Mouse (Mus musculus) midbrain, embryonic 13.5 days (tissue): Measurements from ENCODE around the gene Gabrb1. TPM values are rescaled to one million over a fixed set of nuclear protein-coding genes. Genes with fewer than 3 reads are reported as not detected.

Source experiments
- ATAC-seq: fragments of 200-750 bp; cut with Nextera tagmentation; 2 replicates; pipeline ENCODE4 v1.8.0; 2017; ENCODE audit warnings: mild to moderate bottlenecking, moderate TSS enrichment, moderate library complexity
- H3K27ac ChIP-seq: fragments of 300-500 bp; sonication (generic); 2 replicates; pipeline ENCODE4 v1.5.1; 2015; ENCODE audit warnings: inconsistent platforms, mild to moderate bottlenecking, moderate library complexity
- H3K27me3 ChIP-seq: fragments of 300-500 bp; sonication (generic); 2 replicates; pipeline ENCODE4 v1.6.1; 2015; ENCODE audit warnings: mild to moderate bottlenecking, inconsistent platforms
- H3K36me3 ChIP-seq: fragments of 300-500 bp; sonication (generic); 2 replicates; pipeline ENCODE4 v1.6.1; 2015; ENCODE audit warnings: mild to moderate bottlenecking, inconsistent platforms
- H3K4me1 ChIP-seq: fragments of 300-500 bp; sonication (generic); replicated peaks from 2 replicates; pipeline ENCODE4 v1.6.1; 2015; ENCODE audit warnings: inconsistent platforms
- H3K4me2 ChIP-seq: fragments of 300-500 bp; sonication (generic); replicated peaks from 2 replicates; pipeline ENCODE4 v1.6.1; 2015; ENCODE audit warnings: moderate library complexity, mild to moderate bottlenecking, inconsistent platforms
- H3K4me3 ChIP-seq: fragments of 300-500 bp; sonication (generic); replicated peaks from 2 replicates; pipeline ENCODE4 v1.5.1; 2015; ENCODE audit warnings: mild to moderate bottlenecking, inconsistent platforms
- H3K9ac ChIP-seq: fragments of 300-500 bp; sonication (generic); replicated peaks from 2 replicates; pipeline ENCODE4 v1.6.1; 2015; ENCODE audit warnings: mild to moderate bottlenecking, inconsistent platforms
- H3K9me3 ChIP-seq: fragments of 300-500 bp; sonication (generic); 2 replicates; pipeline ENCODE4 v1.6.1; 2016; ENCODE audit warnings: mild to moderate bottlenecking, inconsistent platforms
- WGBS: fragments of 180-500 bp; shearing (Covaris S2); methylation state at CpG from one replicate; pipeline ENCODE4 v1.1.7; 2015; 5-methylcytosine and 5-hydroxymethylcytosine counted together
- polyA plus RNA-seq: library from polyadenylated mRNA; unstranded; fragments of >200 nt; fragmentation: Nextera tagmentation; extraction: Ambion mirVana; gene quantifications from 2 replicates; pipeline ENCODE4 v1.2.1, GENCODE M21; 2015

Gabrb1 gene
- polyA plus RNA-seq, 1 experiment from 2014 or later = 7.8 TPM

DNA sequence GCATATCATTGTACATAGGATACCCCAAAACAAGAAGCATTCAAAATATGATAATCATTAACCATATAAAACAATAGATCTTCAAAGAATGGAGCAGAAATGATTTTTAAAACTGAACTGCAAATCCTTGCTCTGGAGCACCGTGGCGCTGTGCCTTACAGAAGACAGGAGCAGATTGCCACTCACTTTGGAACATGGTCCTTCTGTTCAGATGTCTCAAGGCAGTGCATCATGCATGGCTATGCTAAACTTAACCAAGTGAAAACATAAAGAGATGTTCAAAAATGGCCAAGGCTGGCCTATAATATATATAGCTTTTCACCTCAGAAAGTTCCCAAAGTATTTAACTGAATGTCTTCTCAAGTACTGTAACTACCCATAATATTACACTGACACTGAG is 240.3 kb downstream of the Gabrb1 start:
- no peak overlapping the region for H3K4me2 ChIP-seq
- H3K27me3 ChIP-seq = no peaks in the 10 kb centered on the region
- no peak overlapping the region for H3K9ac ChIP-seq
- no peaks in the 10 kb centered on the region for H3K9me3 ChIP-seq
- no peaks in the 10 kb centered on the region for H3K4me1 ChIP-seq
- H3K27ac ChIP-seq = no peak overlapping the region
- ATAC-seq = no peak
- 96% methylated on average over 2 of the region's 2 CpGs for WGBS
- no peak overlapping the region for H3K4me3 ChIP-seq
- no peaks in the 10 kb centered on the region for H3K36me3 ChIP-seq

DNA sequence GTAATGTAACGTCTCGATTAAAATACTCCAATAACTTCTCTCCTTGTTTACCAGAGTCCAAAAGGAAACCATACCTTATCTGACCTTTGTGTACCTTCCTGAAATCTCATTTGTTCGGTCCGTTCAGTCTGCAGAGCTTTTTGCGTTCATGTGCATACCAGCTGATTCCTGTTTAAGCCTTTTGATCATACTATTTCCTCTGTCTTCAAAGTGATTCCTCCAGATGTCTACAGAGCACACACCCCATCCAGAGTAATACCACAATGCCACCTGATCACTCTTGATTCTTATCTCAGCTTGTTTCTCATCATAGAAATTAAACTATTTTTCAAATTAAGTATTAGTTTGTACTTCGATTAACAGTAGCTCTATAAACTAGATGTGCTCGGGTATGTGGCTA is 245.5 kb downstream of the Gabrb1 start:
- no peak overlapping the region for H3K9ac ChIP-seq
- no peaks in the 10 kb centered on the region for H3K27me3 ChIP-seq
- ATAC-seq = no peak
- WGBS = 88% methylated on average over 7 of the region's 7 CpGs
- no peaks in the 10 kb centered on the region for H3K36me3 ChIP-seq
- no peak overlapping the region for H3K27ac ChIP-seq
- no peak overlapping the region for H3K4me3 ChIP-seq
- no peaks in the 10 kb centered on the region for H3K9me3 ChIP-seq
- H3K4me1 ChIP-seq = no peaks in the 10 kb centered on the region
- H3K4me2 ChIP-seq = no peak overlapping the region

DNA sequence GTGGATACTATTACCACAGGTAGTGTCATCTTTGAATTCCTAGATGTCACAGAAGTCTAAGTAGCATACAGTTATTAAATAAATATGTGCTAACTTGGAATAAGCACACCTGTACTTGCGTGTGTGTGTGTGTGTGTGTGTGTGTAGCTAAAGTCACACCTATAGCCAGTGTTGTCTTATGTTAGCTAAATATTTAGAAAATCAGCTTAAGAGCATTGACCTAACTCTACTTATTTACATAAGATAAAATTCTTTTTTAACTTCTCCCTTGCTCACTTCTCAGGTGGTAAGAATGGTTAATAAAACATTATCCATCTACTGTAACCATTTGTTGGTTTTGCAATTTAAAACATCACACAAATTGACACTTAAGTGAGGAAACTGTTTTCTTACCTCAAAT is 256.1 kb downstream of the Gabrb1 start:
- no peak overlapping the region for H3K9ac ChIP-seq
- no peak overlapping the region for H3K27ac ChIP-seq
- H3K4me3 ChIP-seq = no peak overlapping the region
- WGBS = 87% methylated on average over 1 of the region's 1 CpGs
- H3K4me2 ChIP-seq = no peak overlapping the region
- no peak for ATAC-seq
- H3K9me3 ChIP-seq = no peaks in the 10 kb centered on the region
- no peaks in the 10 kb centered on the region for H3K36me3 ChIP-seq
- H3K4me1 ChIP-seq = no peaks in the 10 kb centered on the region
- H3K27me3 ChIP-seq = no peaks in the 10 kb centered on the region

DNA sequence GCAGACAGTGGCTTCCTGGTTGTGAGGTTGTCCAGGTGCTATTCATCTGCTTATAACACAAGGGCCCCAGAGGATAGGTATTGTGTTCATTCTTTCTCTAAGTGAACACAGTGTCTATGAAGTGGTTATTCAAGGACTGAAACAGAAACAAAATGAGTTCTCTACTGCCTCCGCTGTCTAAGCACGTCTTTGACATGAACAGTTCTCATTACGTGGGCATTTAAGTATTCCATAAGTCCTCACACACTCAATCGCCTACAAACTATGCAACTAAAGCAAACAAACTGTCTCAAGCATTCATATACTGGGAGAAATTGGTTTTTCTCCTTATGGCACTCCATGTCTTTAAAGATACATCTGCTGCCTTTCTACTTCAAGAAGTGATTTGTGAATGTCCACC is 257.8 kb downstream of the Gabrb1 start:
- Histone ChIP-seq H3K27ac (no peak overlapping the region), H3K4me2 (no peak overlapping the region), H3K36me3 (no peaks in the 10 kb centered on the region), H3K9me3 (no peaks in the 10 kb centered on the region), H3K9ac (no peak overlapping the region), H3K4me1 (no peaks in the 10 kb centered on the region), H3K27me3 (no peaks in the 10 kb centered on the region), H3K4me3 (no peak overlapping the region)
- ATAC-seq = no peak
- WGBS = 91% methylated on average over 4 of the region's 4 CpGs

DNA sequence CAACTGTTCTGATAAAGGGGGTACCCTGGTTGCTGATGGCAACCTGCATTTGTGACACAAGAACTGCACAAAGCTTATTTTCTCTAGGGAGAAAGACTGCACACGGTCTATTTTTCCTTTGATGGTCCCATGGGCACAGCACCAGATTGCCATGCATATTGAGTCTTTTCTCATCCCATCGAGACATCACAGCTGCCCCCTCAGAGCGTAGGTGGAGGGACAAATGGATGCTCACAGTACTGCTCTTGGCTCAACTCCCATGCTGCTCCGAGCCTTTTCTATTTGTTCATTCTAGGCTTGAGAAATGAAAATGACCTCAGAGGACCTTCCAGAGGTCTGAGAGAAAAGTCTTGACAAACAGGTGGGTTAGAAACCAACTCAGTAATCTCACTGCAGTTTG is 259.3 kb downstream of the Gabrb1 start:
- Histone ChIP-seq H3K4me2 (no peak overlapping the region), H3K9me3 (no peaks in the 10 kb centered on the region), H3K27me3 (no peaks in the 10 kb centered on the region), H3K9ac (no peak overlapping the region), H3K4me3 (no peak overlapping the region), H3K27ac (no peak overlapping the region), H3K4me1 (no peaks in the 10 kb centered on the region), H3K36me3 (no peaks in the 10 kb centered on the region)
- ATAC-seq = no peak
- 74% methylated on average over 4 of the region's 4 CpGs for WGBS

DNA sequence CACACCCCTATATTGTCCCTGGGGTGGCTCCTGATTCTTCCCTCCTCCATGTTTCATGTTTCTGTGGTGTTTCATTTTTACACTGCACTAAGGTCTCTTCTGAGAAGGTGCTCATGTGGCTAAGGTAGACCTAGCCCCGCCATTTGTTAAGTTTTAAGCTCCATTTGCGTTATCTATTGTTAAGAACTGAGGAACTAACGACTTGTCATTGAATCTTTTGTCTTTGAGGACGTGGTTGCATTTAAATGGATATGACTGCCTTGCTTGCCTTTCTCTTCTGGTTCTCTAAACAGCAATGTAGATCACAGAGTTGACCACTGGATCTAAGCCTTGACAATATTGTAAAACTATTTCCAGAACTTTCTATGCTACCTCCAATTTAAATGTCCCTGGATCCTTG is 265.7 kb downstream of the Gabrb1 start:
- H3K4me1 ChIP-seq = no peaks in the 10 kb centered on the region
- no peaks in the 10 kb centered on the region for H3K9me3 ChIP-seq
- H3K4me2 ChIP-seq = no peak overlapping the region
- 72% methylated on average over 4 of the region's 4 CpGs for WGBS
- H3K27ac ChIP-seq = no peak overlapping the region
- no peak for ATAC-seq
- H3K4me3 ChIP-seq = no peak overlapping the region
- H3K9ac ChIP-seq = no peak overlapping the region
- H3K36me3 ChIP-seq = no peaks in the 10 kb centered on the region
- no peaks in the 10 kb centered on the region for H3K27me3 ChIP-seq

DNA sequence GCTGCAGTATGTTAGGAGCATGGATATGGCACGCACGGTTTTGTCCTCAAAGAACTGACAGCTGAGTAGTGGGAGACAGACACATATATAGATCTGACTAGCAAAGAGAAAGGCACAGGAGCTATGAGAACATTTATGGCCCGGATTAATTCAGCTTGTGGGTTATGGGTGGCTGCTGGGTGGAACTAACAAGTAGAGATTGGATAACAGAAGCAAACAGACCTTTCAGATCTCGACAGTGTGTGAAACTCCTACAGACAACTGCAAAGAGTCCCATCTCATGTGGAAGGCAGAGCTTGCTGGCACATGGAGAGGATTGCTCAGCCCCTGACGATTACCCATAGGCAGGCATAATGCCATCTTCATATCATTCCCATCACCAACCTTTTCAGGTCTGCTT is 268.4 kb downstream of the Gabrb1 start:
- H3K9ac ChIP-seq = no peak overlapping the region
- H3K9me3 ChIP-seq = no peaks in the 10 kb centered on the region
- WGBS = 82% methylated on average over 5 of the region's 5 CpGs
- H3K27me3 ChIP-seq = no peaks in the 10 kb centered on the region
- H3K27ac ChIP-seq = no peak overlapping the region
- no peak for ATAC-seq
- H3K4me1 ChIP-seq = no peaks in the 10 kb centered on the region
- no peak overlapping the region for H3K4me3 ChIP-seq
- H3K4me2 ChIP-seq = no peak overlapping the region
- no peaks in the 10 kb centered on the region for H3K36me3 ChIP-seq

DNA sequence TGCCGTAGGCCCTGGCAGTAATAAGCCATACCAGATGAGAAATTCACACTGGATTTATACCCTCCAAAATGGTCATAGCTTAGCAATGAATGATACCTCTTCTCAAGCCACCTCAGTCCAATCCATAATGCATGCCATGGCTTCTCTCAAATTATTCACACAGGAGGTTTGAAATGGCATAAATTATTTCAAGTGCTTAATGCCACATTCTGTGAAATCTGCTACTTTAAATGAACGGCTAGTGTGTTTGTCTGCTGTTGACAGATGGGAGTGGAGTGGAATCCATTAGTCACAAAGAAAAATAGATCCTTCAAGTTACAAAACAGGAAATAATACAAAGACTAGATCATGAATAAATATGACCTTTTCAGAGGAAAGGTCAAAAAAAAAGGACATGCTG is 272.1 kb downstream of the Gabrb1 start:
- Histone ChIP-seq H3K9ac (no peak overlapping the region), H3K27ac (no peak overlapping the region), H3K4me3 (no peak overlapping the region), H3K27me3 (no peaks in the 10 kb centered on the region), H3K36me3 (no peaks in the 10 kb centered on the region), H3K4me1 (no peaks in the 10 kb centered on the region), H3K9me3 (no peaks in the 10 kb centered on the region), H3K4me2 (no peak overlapping the region)
- 65% methylated on average over 2 of the region's 2 CpGs for WGBS
- no peak for ATAC-seq

DNA sequence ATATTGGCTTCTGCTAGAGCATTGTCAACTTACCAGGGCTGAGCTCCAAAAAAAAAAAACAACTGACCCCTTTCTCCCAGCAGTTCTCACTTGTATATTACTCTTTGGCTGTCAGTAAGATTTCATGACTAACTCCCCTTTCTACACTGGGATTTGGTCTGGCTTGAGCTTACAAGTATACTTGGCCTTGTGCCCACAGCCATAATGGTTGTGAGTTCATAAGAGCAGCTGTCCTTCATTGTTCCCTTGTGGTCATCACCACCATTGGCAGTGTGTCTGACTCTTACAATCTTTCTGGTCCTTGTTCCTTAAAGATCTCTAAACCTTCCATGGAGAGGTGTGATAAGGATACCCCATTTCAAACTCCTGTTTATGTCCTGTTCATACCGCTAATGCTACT is 293.5 kb downstream of the Gabrb1 start:
- Histone ChIP-seq H3K27ac (no peak overlapping the region), H3K4me2 (no peak overlapping the region), H3K9me3 (no peaks in the 10 kb centered on the region), H3K4me1 (peaks cover 14% of the 10 kb centered on the region), H3K27me3 (no peaks in the 10 kb centered on the region), H3K4me3 (no peak overlapping the region), H3K36me3 (no peaks in the 10 kb centered on the region), H3K9ac (no peak overlapping the region)
- WGBS = 92% methylated on average over 1 of the region's 1 CpGs
- no peak for ATAC-seq

DNA sequence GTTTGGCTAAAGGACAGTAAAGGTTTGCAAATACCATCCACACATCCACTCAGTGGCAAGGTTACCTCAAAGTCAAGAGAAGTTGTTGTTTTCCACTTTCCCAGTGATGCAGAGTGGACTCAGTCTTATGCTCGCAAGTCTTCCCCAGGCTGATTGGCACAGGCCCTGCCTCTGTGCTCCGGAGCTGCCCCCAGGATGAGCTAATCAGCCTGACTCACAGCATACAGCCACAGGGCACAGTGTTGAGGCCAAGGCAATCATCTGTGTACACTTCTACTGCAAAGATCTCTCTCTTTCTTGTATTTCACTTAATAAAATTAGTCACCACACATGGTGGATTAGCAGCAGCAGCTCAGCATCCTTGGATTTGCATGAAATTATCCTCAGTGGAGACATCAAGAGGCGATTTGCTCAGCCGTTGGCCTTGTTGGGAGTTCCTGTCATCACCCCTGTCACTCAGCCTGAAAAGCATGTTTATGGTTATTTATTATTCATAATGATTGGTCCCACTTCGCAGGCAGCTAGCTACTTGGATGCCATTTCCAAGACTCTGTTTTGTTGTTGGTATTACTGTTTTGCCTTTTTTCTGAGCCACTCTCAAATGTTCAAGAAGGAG is 297.3 kb downstream of the Gabrb1 start:
- H3K36me3 ChIP-seq = no peaks in the 10 kb centered on the region
- no peaks in the 10 kb centered on the region for H3K9me3 ChIP-seq
- no peak overlapping the region for H3K9ac ChIP-seq
- H3K4me1 ChIP-seq = peaks cover 14% of the 10 kb centered on the region
- 21% methylated on average over 5 of the region's 5 CpGs for WGBS
- no peaks in the 10 kb centered on the region for H3K27me3 ChIP-seq
- ATAC-seq = peak; percentile 98
- H3K4me2 ChIP-seq = no peak overlapping the region
- H3K27ac ChIP-seq = 0 out of 2 replicates have a peak overlapping the region, but pooled peaks have one; percentile 2
- H3K4me3 ChIP-seq = no peak overlapping the region

DNA sequence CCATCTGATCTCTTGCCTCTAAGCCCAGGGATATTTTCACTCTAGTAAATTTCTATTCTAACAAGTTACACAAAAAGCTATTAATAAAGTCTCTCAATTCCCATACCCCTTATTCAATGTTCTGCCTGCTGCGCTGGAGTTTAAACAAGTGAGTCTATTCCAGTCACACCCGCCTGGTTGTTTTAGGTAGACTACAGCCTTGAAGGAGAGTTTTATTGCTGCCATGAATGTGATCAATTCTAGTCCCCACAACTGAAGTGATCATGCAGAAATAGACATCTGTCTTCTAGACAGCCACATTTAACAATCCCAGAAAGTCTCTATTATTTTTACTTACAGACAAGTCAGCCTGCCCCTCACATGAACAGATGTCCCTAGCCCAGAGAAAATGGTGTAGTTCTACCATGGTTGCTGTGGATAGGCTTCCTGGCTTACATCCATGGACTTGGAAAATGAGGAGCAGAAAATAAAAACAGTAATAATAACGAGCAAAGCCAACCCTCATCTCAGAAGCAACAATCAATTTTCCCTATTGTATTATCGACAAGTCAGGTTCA is 307.0 kb downstream of the Gabrb1 start:
- H3K4me1 ChIP-seq = peaks cover 6% of the 10 kb centered on the region
- H3K27me3 ChIP-seq = no peaks in the 10 kb centered on the region
- H3K9ac ChIP-seq = no peak overlapping the region
- no peak overlapping the region for H3K4me3 ChIP-seq
- 81% methylated on average over 4 of the region's 4 CpGs for whole genome bisulfite sequencing
- H3K4me2 ChIP-seq = no peak overlapping the region
- H3K9me3 ChIP-seq = no peaks in the 10 kb centered on the region
- ATAC-seq = no peak
- H3K36me3 ChIP-seq = no peaks in the 10 kb centered on the region
- H3K27ac ChIP-seq = no peak overlapping the region

DNA sequence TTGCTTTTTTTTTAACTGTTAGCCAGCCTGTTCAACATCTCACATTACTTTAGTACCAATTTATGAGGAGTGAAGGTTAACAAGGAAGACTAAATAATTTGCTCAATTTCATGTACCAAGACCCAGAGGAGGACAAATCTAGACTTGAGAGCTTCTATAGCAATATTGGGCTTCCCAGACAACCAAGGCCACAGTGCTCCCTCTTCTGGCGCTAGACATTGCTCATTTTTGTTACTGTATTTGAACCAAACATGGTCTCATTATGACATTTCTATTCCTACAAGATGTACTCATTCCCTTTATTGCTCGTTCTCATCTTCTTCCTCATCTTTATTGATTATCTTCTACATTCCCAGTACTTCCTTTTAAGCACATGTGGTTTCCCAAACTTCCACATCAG is 307.6 kb downstream of the Gabrb1 start:
- H3K4me3 ChIP-seq = no peak overlapping the region
- peaks cover 12% of the 10 kb centered on the region for H3K4me1 ChIP-seq
- no peaks in the 10 kb centered on the region for H3K27me3 ChIP-seq
- ATAC-seq = no peak
- no peaks in the 10 kb centered on the region for H3K9me3 ChIP-seq
- no peak overlapping the region for H3K9ac ChIP-seq
- 78% methylated on average over 2 of the region's 2 CpGs for WGBS
- H3K27ac ChIP-seq = no peak overlapping the region
- no peak overlapping the region for H3K4me2 ChIP-seq
- H3K36me3 ChIP-seq = no peaks in the 10 kb centered on the region
